In genomic region chr12:112795466-112796104, GRCm38 (mm10) we compare ENCODE assay signal across 13 mouse cellular contexts. TPM values are rescaled to one million over a fixed set of nuclear protein-coding genes. Genes with fewer than 3 reads are reported as not detected.
DNase-seq lines count a peak whose midpoint lies in the region; ATAC-seq lines count a peak whose summit lies in the region.
"Had no signal": no experiment of that assay in that cellular context is flagged by ENCODE, and none has a peak within 500 bp of the region (broad histone marks: within the 10 kb centered on the region; RNA-seq: fewer than 3 reads in every experiment).

No protein-coding gene starts in this region.

- H3K36me3 ChIP-seq in neural tube, embryonic 11.5 days (ENCODE audit: control insufficient read depth, insufficient read depth, low read length) = no peaks in the 10 kb centered on the region
- no peaks in the 10 kb centered on the region for H3K36me3 ChIP-seq in neural tube, embryonic 15.5 days
- no peaks in the 10 kb centered on the region for H3K36me3 ChIP-seq in intestine, embryonic 15.5 days
- no peaks in the 10 kb centered on the region for H3K36me3 ChIP-seq in stomach, embryonic 15.5 days
- H3K36me3 ChIP-seq: G1E; midbrain, embryonic 12.5 days had no signal

- no peak overlapping the region for H3K27ac ChIP-seq in neural tube, embryonic 11.5 days (ENCODE audit: low read depth, low read length)
- no peak overlapping the region for H3K27ac ChIP-seq in neural tube, embryonic 15.5 days (replicated peaks)
- no peak overlapping the region for H3K27ac ChIP-seq in intestine, embryonic 15.5 days
- peak overlapping the region; percentile 77 for H3K27ac ChIP-seq in stomach, embryonic 15.5 days
- H3K27ac ChIP-seq: midbrain, embryonic 12.5 days had no signal

- 78% methylated on average over 18 of the region's 18 CpGs for WGBS in neural tube, embryonic 11.5 days
- WGBS in neural tube, embryonic 15.5 days = 70% methylated on average over 18 of the region's 18 CpGs
- 35% methylated on average over 18 of the region's 18 CpGs for WGBS in intestine, embryonic 15.5 days
- 34% methylated on average over 18 of the region's 18 CpGs for WGBS in stomach, embryonic 15.5 days

- peaks cover 3% of the 10 kb centered on the region; the same call in 1 of the 2 replicates for H3K4me1 ChIP-seq in neural tube, embryonic 11.5 days (ENCODE audit: control insufficient read depth, insufficient read depth, low read length)
- peaks cover 22% of the 10 kb centered on the region for H3K4me1 ChIP-seq in neural tube, embryonic 15.5 days
- H3K4me1 ChIP-seq in intestine, embryonic 15.5 days (replicated peaks) = peaks cover 65% of the 10 kb centered on the region
- H3K4me1 ChIP-seq in stomach, embryonic 15.5 days = peaks cover 71% of the 10 kb centered on the region

- intact Hi-C loops in gastrocnemius, postnatal 14 days (cut with DNase I; ENCODE audit: low total_unique reads) = no loop called here

- DNase-seq in neural tube, embryonic 11.5 days (ENCODE audit: low spot score) = no peak
- DNase-seq in gastrocnemius, postnatal 14 days = peak; percentile 71
- DNase-seq in kidney, postnatal 25 days = no peak
- DNase-seq in kidney, postnatal 36 days = no peak
- DNase-seq: kidney, adult 8-10 months; thymus, postnatal 25 days had no signal

- no peaks in the 10 kb centered on the region for H3K9me3 ChIP-seq in neural tube, embryonic 11.5 days (ENCODE audit: control insufficient read depth, low read length)
- no peaks in the 10 kb centered on the region for H3K9me3 ChIP-seq in neural tube, embryonic 15.5 days (replicated peaks)
- no peaks in the 10 kb centered on the region for H3K9me3 ChIP-seq in intestine, embryonic 15.5 days
- no peaks in the 10 kb centered on the region for H3K9me3 ChIP-seq in stomach, embryonic 15.5 days
- H3K9me3 ChIP-seq: G1E; midbrain, embryonic 12.5 days had no signal

- H3K4me2 ChIP-seq in neural tube, embryonic 11.5 days (ENCODE audit: low read depth) = no peak overlapping the region
- H3K4me2 ChIP-seq in neural tube, embryonic 15.5 days = no peak overlapping the region
- peak overlapping the region; percentile 41 for H3K4me2 ChIP-seq in intestine, embryonic 15.5 days (replicated peaks)
- peak overlapping the region; percentile 38 for H3K4me2 ChIP-seq in stomach, embryonic 15.5 days
- H3K4me2 ChIP-seq: midbrain, embryonic 12.5 days had no signal

- peaks cover 1% of the 10 kb centered on the region; the same call in 1 of the 2 replicates for H3K27me3 ChIP-seq in neural tube, embryonic 11.5 days (ENCODE audit: control insufficient read depth, insufficient read depth, low read length)
- H3K27me3 ChIP-seq in neural tube, embryonic 15.5 days (replicated peaks) = peaks cover 20% of the 10 kb centered on the region; the same call in 1 of the 2 replicates
- H3K27me3 ChIP-seq in intestine, embryonic 15.5 days (replicated peaks) = no peaks in the 10 kb centered on the region; the same call in 1 of the 2 replicates
- peaks cover under 1% of the 10 kb centered on the region; the same call in 1 of the 2 replicates for H3K27me3 ChIP-seq in stomach, embryonic 15.5 days (replicated peaks)

- no peak for ATAC-seq in neural tube, embryonic 11.5 days (ENCODE audit: insufficient read depth, low FRiP score, low TSS enrichment)
- ATAC-seq in neural tube, embryonic 15.5 days (ENCODE audit: low FRiP score) = no peak
- peak; percentile 46 for ATAC-seq in intestine, embryonic 15.5 days
- ATAC-seq in stomach, embryonic 15.5 days (ENCODE audit: insufficient read depth, low FRiP score, low read depth) = peak; percentile 61
- ATAC-seq in frontal cortex, adult (ENCODE audit: low TSS enrichment) = no peak

- H3K4me3 ChIP-seq in neural tube, embryonic 11.5 days (ENCODE audit: low read depth, low read length) = no peak overlapping the region
- H3K4me3 ChIP-seq in neural tube, embryonic 15.5 days (replicated peaks) = no peak overlapping the region
- 0 out of 2 replicates have a peak overlapping the region, but pooled peaks have one; percentile 7 for H3K4me3 ChIP-seq in intestine, embryonic 15.5 days (replicated peaks)
- peak overlapping the region; percentile 12; the same call in 1 of the 2 replicates for H3K4me3 ChIP-seq in stomach, embryonic 15.5 days (replicated peaks)
- H3K4me3 ChIP-seq: midbrain, embryonic 12.5 days had no signal

- 0 out of 2 replicates have a peak overlapping the region, but pooled peaks have one; percentile 6 for H3K9ac ChIP-seq in neural tube, embryonic 11.5 days (ENCODE audit: low read length)
- no peak overlapping the region for H3K9ac ChIP-seq in neural tube, embryonic 15.5 days (replicated peaks)
- H3K9ac ChIP-seq in intestine, embryonic 15.5 days = no peak overlapping the region
- H3K9ac ChIP-seq in stomach, embryonic 15.5 days = no peak overlapping the region
- H3K9ac ChIP-seq: midbrain, embryonic 12.5 days had no signal

RNA-seq across cellular contexts. Expression of gene Ahnak2, which starts 6.9 kb away (rescaled TPM):
- 0.26 and 0.61 TPM in 2 replicates for polyA plus RNA-seq in neural tube, embryonic 11.5 days (2014; fragmentation: Nextera tagmentation; extraction: Ambion mirVana)
- polyA plus RNA-seq in neural tube, embryonic 15.5 days (2015; fragmentation: Nextera tagmentation; extraction: Ambion mirVana) = 4.5 and 5.7 TPM in 2 replicates
- total RNA-seq in gastrocnemius, postnatal 14 days (2021) = 10 to 100 TPM in 1 of 2 experiments, 1 to 10 TPM in 1; 7.8 to 11.3 TPM
- polyA plus RNA-seq in intestine, embryonic 15.5 days (2015; fragmentation: Nextera tagmentation; extraction: Ambion mirVana) = 2.3 and 3.0 TPM in 2 replicates
- polyA plus RNA-seq in stomach, embryonic 15.5 days (2015; fragmentation: Nextera tagmentation; extraction: Ambion mirVana) = 3.8 and 4.7 TPM in 2 replicates
- total RNA-seq: common myeloid progenitor, adult 5-6 weeks had no signal

RNA-seq across cellular contexts. Expression of gene Clba1, which starts 13.2 kb away (rescaled TPM):
- polyA plus RNA-seq in neural tube, embryonic 11.5 days (2014; fragmentation: Nextera tagmentation; extraction: Ambion mirVana) = 13.6 and 14.0 TPM in 2 replicates
- 19.6 and 21.1 TPM in 2 replicates for polyA plus RNA-seq in neural tube, embryonic 15.5 days (2015; fragmentation: Nextera tagmentation; extraction: Ambion mirVana)
- total RNA-seq in gastrocnemius, postnatal 14 days (2021) = under 1 TPM; 0.62 to 0.73 TPM
- polyA plus RNA-seq in intestine, embryonic 15.5 days (2015; fragmentation: Nextera tagmentation; extraction: Ambion mirVana) = 3.7 and 4.6 TPM in 2 replicates
- 6.1 and 7.0 TPM in 2 replicates for polyA plus RNA-seq in stomach, embryonic 15.5 days (2015; fragmentation: Nextera tagmentation; extraction: Ambion mirVana)

RNA-seq across cellular contexts. Expression of gene Cdca4, which starts 33.6 kb away (rescaled TPM):
- 165 and 173 TPM in 2 replicates for polyA plus RNA-seq in neural tube, embryonic 11.5 days (2014; fragmentation: Nextera tagmentation; extraction: Ambion mirVana)
- 30.3 and 48.6 TPM in 2 replicates for polyA plus RNA-seq in neural tube, embryonic 15.5 days (2015; fragmentation: Nextera tagmentation; extraction: Ambion mirVana)
- 1 to 10 TPM; 4.3 to 5.8 TPM for total RNA-seq in gastrocnemius, postnatal 14 days (2021)
- 87.6 and 88.0 TPM in 2 replicates for polyA plus RNA-seq in intestine, embryonic 15.5 days (2015; fragmentation: Nextera tagmentation; extraction: Ambion mirVana)
- 97.0 and 100 TPM in 2 replicates for polyA plus RNA-seq in stomach, embryonic 15.5 days (2015; fragmentation: Nextera tagmentation; extraction: Ambion mirVana)

RNA-seq across cellular contexts. Expression of gene Pld4, which starts 35.1 kb away (rescaled TPM):
- 3.8 and 4.9 TPM in 2 replicates for polyA plus RNA-seq in neural tube, embryonic 11.5 days (2014; fragmentation: Nextera tagmentation; extraction: Ambion mirVana)
- polyA plus RNA-seq in neural tube, embryonic 15.5 days (2015; fragmentation: Nextera tagmentation; extraction: Ambion mirVana) = 8.4 and 42.0 TPM in 2 replicates
- 1 to 10 TPM; 3.2 to 4.1 TPM for total RNA-seq in gastrocnemius, postnatal 14 days (2021)
- 11.6 and 12.6 TPM in 2 replicates for polyA plus RNA-seq in intestine, embryonic 15.5 days (2015; fragmentation: Nextera tagmentation; extraction: Ambion mirVana)
- polyA plus RNA-seq in stomach, embryonic 15.5 days (2015; fragmentation: Nextera tagmentation; extraction: Ambion mirVana) = 14.5 and 16.8 TPM in 2 replicates

Comparison
In these comparisons a context has a peak if more than half of its experiments do, and no peak if none do; other contexts are left out.
1. ATAC-seq: peak in intestine, embryonic 15.5 days (single experiment) and stomach, embryonic 15.5 days (single experiment); none in neural tube, embryonic 11.5 days (single experiment), neural tube, embryonic 15.5 days (single experiment) and frontal cortex, adult (single experiment).
2. H3K4me2 ChIP-seq: peak in intestine, embryonic 15.5 days (single experiment) and stomach, embryonic 15.5 days (single experiment); none in neural tube, embryonic 11.5 days (single experiment) and neural tube, embryonic 15.5 days (single experiment).
3. H3K4me3 ChIP-seq: peak in intestine, embryonic 15.5 days (single experiment) and stomach, embryonic 15.5 days (single experiment); none in neural tube, embryonic 11.5 days (single experiment) and neural tube, embryonic 15.5 days (single experiment).